Mouse (Mus musculus) heart, embryonic 14.5 days (tissue): ENCODE data around the gene Angel2. TPM values are rescaled to one million over a fixed set of nuclear protein-coding genes. Genes with fewer than 3 reads are reported as not detected.
"Not testable (repeated sequence)": the region's sequence is repeated elsewhere in the genome, so short reads cannot be mapped to it uniquely, and the experiment has no call there.

Experiments used
- ATAC-seq: fragments of 200-750 bp; cut with Nextera tagmentation; 2 replicates; pipeline ENCODE4 v1.8.0; 2017; ENCODE audit warnings: low read depth, moderate TSS enrichment; ENCODE audit not compliant: insufficient number of reproducible peaks, insufficient read depth, low FRiP score
- H3K27ac ChIP-seq, 2 experiments: fragments of 200-500 bp in 1 of 2; fragments of 300-500 bp in 1 of 2; sonication (generic) in 1 of 2; replicated peaks in 1 of 2; 2 replicates each; pipeline ENCODE4 v1.5.1; 2012 to 2014; ENCODE audit warnings: low read depth in 2 of 2, low read length in 2 of 2, control low read depth in 1 of 2, mild to moderate bottlenecking in 1 of 2, mixed read lengths in 1 of 2; ENCODE audit not compliant: control insufficient read depth in 1 of 2, insufficient read depth in 1 of 2
- H3K27me3 ChIP-seq: fragments of 300-500 bp; sonication (generic); 2 replicates; pipeline ENCODE4 v1.6.1; 2014; ENCODE audit warnings: mild to moderate bottlenecking, low read length, control low read depth; ENCODE audit not compliant: control insufficient read depth, insufficient read depth
- H3K36me3 ChIP-seq: fragments of 300-500 bp; sonication (generic); 2 replicates; pipeline ENCODE4 v1.6.1; 2014; ENCODE audit warnings: mild to moderate bottlenecking, control low read depth, low read length, mixed read lengths; ENCODE audit not compliant: control insufficient read depth, insufficient read depth
- H3K4me1 ChIP-seq, 2 experiments: fragments of 200-500 bp in 1 of 2; fragments of 300-500 bp in 1 of 2; sonication (generic) in 1 of 2; 2 replicates each; pipeline ENCODE4 v1.6.1; 2012 to 2014; ENCODE audit warnings: low read length in 2 of 2, control low read depth in 1 of 2, mixed read lengths in 1 of 2; ENCODE audit not compliant: control insufficient read depth in 2 of 2, insufficient read depth in 2 of 2
- H3K4me2 ChIP-seq: fragments of 300-500 bp; sonication (generic); 2 replicates; pipeline ENCODE4 v1.6.1; 2014; ENCODE audit warnings: mild to moderate bottlenecking, low read length
- H3K4me3 ChIP-seq, 2 experiments: fragments of 200-500 bp in 1 of 2; fragments of 300-500 bp in 1 of 2; sonication (generic) in 1 of 2; 2 replicates each; pipeline ENCODE4 v1.5.1; 2012 to 2014; ENCODE audit warnings: low read length in 2 of 2, mild to moderate bottlenecking in 2 of 2, control low read depth in 1 of 2, low read depth in 1 of 2, moderate library complexity in 1 of 2; ENCODE audit not compliant: control insufficient read depth in 1 of 2, insufficient read depth in 1 of 2
- H3K9ac ChIP-seq: fragments of 300-500 bp; sonication (generic); 2 replicates; pipeline ENCODE4 v1.6.1; 2014; ENCODE audit warnings: mild to moderate bottlenecking, low read length
- H3K9me3 ChIP-seq: fragments of 300-500 bp; sonication (generic); 2 replicates; pipeline ENCODE4 v1.6.1; 2016; ENCODE audit warnings: low read length, control low read depth; ENCODE audit not compliant: control insufficient read depth
- WGBS: fragments of 180-500 bp; shearing (Covaris S2); extraction: QIAGEN DNeasy Blood & Tissue Kit; methylation state at CpG from one replicate; pipeline ENCODE4 v1.1.7; 2014; 5-methylcytosine and 5-hydroxymethylcytosine counted together
- polyA plus RNA-seq: library from polyadenylated mRNA; unstranded; fragments of >200 nt; fragmentation: Nextera tagmentation; extraction: Ambion mirVana; gene quantifications from 2 replicates; pipeline ENCODE4 v1.2.1, GENCODE M21; 2014

The Angel2 gene
- polyA plus RNA-seq: 28.6 and 35.4 TPM in 2 replicates

DNA sequence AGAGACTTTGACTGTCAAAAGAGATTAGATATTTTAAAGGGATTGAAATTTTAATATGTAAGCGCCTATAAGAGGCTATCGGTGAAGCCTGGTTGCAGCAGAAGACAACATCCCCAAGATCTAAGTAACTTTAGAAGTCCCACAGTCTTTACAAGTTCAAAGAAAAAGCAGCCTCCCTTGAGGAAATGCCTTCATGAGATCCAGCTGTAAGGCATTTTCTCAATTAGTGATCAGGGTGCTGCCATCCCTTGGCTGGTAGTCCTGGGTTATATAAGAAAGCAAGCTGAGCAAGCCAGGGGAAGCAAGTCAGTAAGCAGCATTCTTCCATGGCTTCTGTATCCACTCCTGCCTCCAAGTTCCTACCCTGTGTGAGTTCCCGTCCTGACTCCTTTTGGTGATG is at the start of gene Angel2:
Angel2 (plus strand) TSS at position 301 of the 400 bp plus-strand sequence.
- H3K4me3 ChIP-seq, H3K9me3 ChIP-seq, ATAC-seq, H3K4me1 ChIP-seq, H3K27ac ChIP-seq, H3K27me3 ChIP-seq, H3K9ac ChIP-seq, H3K36me3 ChIP-seq, H3K4me2 ChIP-seq: not testable (repeated sequence)
- WGBS: 75% methylated on average over 3 of the region's 3 CpGs

DNA sequence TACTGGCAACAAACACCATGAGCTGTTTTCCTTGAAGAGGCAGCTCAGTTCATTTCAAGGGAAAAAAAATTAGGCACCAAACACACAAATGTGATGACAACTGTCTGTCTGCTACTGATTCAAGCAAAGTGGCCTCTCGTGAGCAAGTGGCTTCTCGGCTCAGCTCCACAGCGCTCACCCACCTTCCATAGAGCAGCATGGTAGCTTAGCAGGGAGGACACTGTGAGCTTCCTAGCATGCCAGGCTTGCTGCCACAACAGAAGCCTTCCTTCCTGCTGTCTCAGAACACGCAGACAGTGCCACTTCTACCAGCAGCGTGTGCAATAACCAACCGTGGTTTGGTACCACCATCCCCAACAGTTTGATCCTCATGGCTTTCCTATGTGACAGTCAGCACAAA is 49.2 kb upstream of the Angel2 start:
- no peak overlapping the region for H3K27ac ChIP-seq
- ATAC-seq: no peak
- no peak overlapping the region for H3K9ac ChIP-seq
- peaks cover 24% of the 10 kb centered on the region for H3K36me3 ChIP-seq
- H3K4me1 ChIP-seq: no peaks in the 10 kb centered on the region
- no peak overlapping the region for H3K4me3 ChIP-seq
- H3K4me2 ChIP-seq: no peak overlapping the region
- 69% methylated on average over 6 of the region's 6 CpGs for WGBS
- H3K9me3 ChIP-seq: no peaks in the 10 kb centered on the region
- no peaks in the 10 kb centered on the region for H3K27me3 ChIP-seq

- no peak overlapping the region for H3K4me2 ChIP-seq
- H3K9ac ChIP-seq: no peak overlapping the region
- H3K4me1 ChIP-seq: 0 out of 4 replicates have a peak, but pooled peaks cover 0 to 3% of the 10 kb centered on the region in 2 experiments
- 85% methylated on average over 6 of the region's 6 CpGs for WGBS
- H3K9me3 ChIP-seq: no peaks in the 10 kb centered on the region
- ATAC-seq: no peak
- peaks cover 29% of the 10 kb centered on the region for H3K36me3 ChIP-seq
- H3K27me3 ChIP-seq: no peaks in the 10 kb centered on the region
- no peak overlapping the region for H3K27ac ChIP-seq
- no peak overlapping the region for H3K4me3 ChIP-seq
Observed at GRCm38 (mm10) chr1:190880638-190881037, 44.3 kb upstream of the Angel2 start.

DNA sequence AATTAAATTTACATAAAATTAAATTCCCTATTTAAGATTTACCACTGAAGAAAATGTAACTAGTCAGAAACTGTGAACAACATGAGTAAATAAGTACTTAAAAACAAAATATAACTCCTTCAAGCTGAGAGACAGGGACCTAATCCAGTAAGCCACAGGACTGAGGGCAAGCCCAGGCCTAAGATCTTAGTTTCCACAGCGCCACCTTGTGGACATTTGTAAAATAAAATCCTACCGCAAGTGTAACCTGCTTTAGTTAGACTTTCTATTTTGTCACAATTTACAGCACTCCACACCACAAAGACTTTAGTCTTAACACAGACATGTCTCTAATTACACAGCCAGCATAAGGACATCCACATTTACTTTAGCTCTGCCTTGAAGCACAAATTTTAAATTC is 43.5 kb upstream of the Angel2 start:
- 7% methylated on average over 2 of the region's 2 CpGs for WGBS
- Histone ChIP-seq H3K9ac (no peak overlapping the region), H3K4me1 (0 out of 4 replicates have a peak, but pooled peaks cover 0 to 3% of the 10 kb centered on the region in 2 experiments), H3K36me3 (peaks cover 28% of the 10 kb centered on the region), H3K27me3 (no peaks in the 10 kb centered on the region), H3K4me2 (no peak overlapping the region), H3K4me3 (no peak overlapping the region), H3K27ac (no peak overlapping the region), H3K9me3 (no peaks in the 10 kb centered on the region)
- ATAC-seq: no peak

DNA sequence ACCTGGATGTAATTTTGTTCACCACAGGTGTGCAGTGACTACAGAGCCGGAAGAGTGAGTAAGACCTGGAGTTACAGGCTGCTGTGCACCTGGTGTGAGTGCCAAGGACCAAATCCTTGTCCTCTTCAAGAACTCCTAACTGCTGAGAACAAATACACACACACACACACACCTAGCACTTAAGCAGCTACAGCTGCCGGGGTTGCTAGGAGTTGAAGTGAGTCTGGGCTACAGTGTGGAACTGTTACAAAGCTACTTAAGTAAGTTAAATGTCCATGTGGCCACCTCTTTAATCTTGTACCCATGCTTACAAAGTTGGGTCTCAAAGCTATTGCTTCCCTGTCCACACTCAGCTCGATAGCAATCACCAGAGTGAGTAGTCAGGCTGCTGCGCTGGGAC is 38.9 kb upstream of the Angel2 start:
- ATAC-seq: no peak
- H3K9me3 ChIP-seq: no peaks in the 10 kb centered on the region
- WGBS: 81% methylated on average over 4 of the region's 4 CpGs
- 0 out of 4 replicates have a peak, but pooled peaks cover 0 to 3% of the 10 kb centered on the region in 2 experiments for H3K4me1 ChIP-seq
- H3K9ac ChIP-seq: no peak overlapping the region
- H3K27me3 ChIP-seq: no peaks in the 10 kb centered on the region
- H3K4me3 ChIP-seq: no peak overlapping the region
- H3K36me3 ChIP-seq: peaks cover 42% of the 10 kb centered on the region
- no peak overlapping the region for H3K4me2 ChIP-seq
- H3K27ac ChIP-seq: no peak overlapping the region

DNA sequence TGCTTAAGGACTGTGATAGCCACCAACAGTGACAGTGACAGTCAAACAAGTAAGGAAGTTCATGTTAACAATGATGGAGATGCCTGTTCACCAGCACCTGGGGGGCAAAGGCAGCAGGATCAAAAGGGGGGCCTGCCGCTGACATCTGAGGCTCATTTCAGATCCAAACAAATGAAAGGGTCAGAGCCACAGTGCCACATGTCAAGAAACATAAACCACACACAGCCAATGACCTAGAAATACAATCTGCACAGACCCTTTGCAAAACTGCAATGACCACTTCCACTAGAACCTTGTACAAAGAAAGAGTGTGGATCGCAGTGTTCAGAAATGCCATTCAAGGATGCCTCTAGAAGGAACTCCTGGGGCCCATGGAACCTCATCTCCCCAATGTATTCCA is 36.9 kb upstream of the Angel2 start:
- H3K9ac ChIP-seq: no peak overlapping the region
- H3K4me2 ChIP-seq: no peak overlapping the region
- no peak for ATAC-seq
- no peaks in the 10 kb centered on the region for H3K9me3 ChIP-seq
- WGBS: 98% methylated on average over 2 of the region's 2 CpGs
- no peak overlapping the region for H3K4me3 ChIP-seq
- peaks cover 49% of the 10 kb centered on the region for H3K36me3 ChIP-seq
- H3K27ac ChIP-seq: no peak overlapping the region
- 0 out of 4 replicates have a peak, but pooled peaks cover 0 to 3% of the 10 kb centered on the region in 2 experiments for H3K4me1 ChIP-seq
- no peaks in the 10 kb centered on the region for H3K27me3 ChIP-seq

- WGBS: 83% methylated on average over 16 of the region's 16 CpGs
- peaks cover 49% of the 10 kb centered on the region for H3K36me3 ChIP-seq
- no peak overlapping the region for H3K27ac ChIP-seq
- no peaks in the 10 kb centered on the region for H3K4me1 ChIP-seq
- no peak overlapping the region for H3K4me3 ChIP-seq
- no peaks in the 10 kb centered on the region for H3K27me3 ChIP-seq
- no peaks in the 10 kb centered on the region for H3K9me3 ChIP-seq
- no peak overlapping the region for H3K9ac ChIP-seq
- no peak for ATAC-seq
- no peak overlapping the region for H3K4me2 ChIP-seq
Observed at GRCm38 (mm10) chr1:190888646-190889045, 36.3 kb upstream of the Angel2 start.

- Histone ChIP-seq H3K27ac (no peak overlapping the region), H3K4me2 (no peak overlapping the region), H3K36me3 (peaks cover 56% of the 10 kb centered on the region), H3K4me3 (no peak overlapping the region), H3K27me3 (no peaks in the 10 kb centered on the region), H3K4me1 (no peaks in the 10 kb centered on the region), H3K9me3 (no peaks in the 10 kb centered on the region), H3K9ac (no peak overlapping the region)
- 57% methylated on average over 6 of the region's 6 CpGs for WGBS
- no peak for ATAC-seq
Observed at GRCm38 (mm10) chr1:190893559-190894167, 31.2 kb upstream of the Angel2 start.
